Mouse (Mus musculus) spleen, adult 2 months (tissue): ENCODE measurements around the gene Gpr84. TPM values are rescaled to one million over a fixed set of nuclear protein-coding genes. Genes with fewer than 3 reads are reported as not detected.

Source experiments
- DNase-seq, 2 experiments: peaks; one replicate each; pipeline versions ENCODE4 v3.0.0 to v3.0.0-alpha.2; 2012 to 2021; ENCODE audit warnings: low spot score in 2 of 2, low read depth in 1 of 2
- H3K27ac ChIP-seq: fragments of 200-500 bp; 2 replicates; pipeline ENCODE4 v1.5.1; 2012; ENCODE audit warnings: low read length, inconsistent platforms; ENCODE audit not compliant: insufficient read depth
- H3K27me3 ChIP-seq: fragments of 200-500 bp; 2 replicates; pipeline ENCODE4 v1.6.1; 2012; ENCODE audit warnings: mild to moderate bottlenecking, moderate library complexity, low read length, inconsistent platforms; ENCODE audit not compliant: control insufficient read depth, insufficient read depth
- H3K36me3 ChIP-seq: fragments of 200-500 bp; 2 replicates; pipeline ENCODE4 v1.6.1; 2012; ENCODE audit warnings: mild to moderate bottlenecking, low read length, inconsistent platforms; ENCODE audit not compliant: control insufficient read depth, insufficient read depth
- H3K4me1 ChIP-seq: fragments of 200-500 bp; 2 replicates; pipeline ENCODE4 v1.6.1; 2011; ENCODE audit warnings: inconsistent platforms; ENCODE audit not compliant: control insufficient read depth, insufficient read depth, insufficient read length
- H3K4me3 ChIP-seq: fragments of 200-500 bp; 2 replicates; pipeline ENCODE4 v1.5.1; 2011; ENCODE audit warnings: mild to moderate bottlenecking, inconsistent platforms; ENCODE audit not compliant: insufficient read depth, insufficient read length; ENCODE audit errors: extremely low read depth
- CTCF ChIP-seq: fragments of 200-500 bp; IDR thresholded peaks from 2 replicates; pipeline ENCODE4 v1.5.1; 2011; ENCODE audit warnings: mild to moderate bottlenecking, inconsistent platforms; ENCODE audit not compliant: insufficient read depth, insufficient read length, insufficient replicate concordance; ENCODE audit errors: extremely low read depth
- POLR2A ChIP-seq: fragments of 200-500 bp; IDR thresholded peaks from 2 replicates; pipeline ENCODE4 v1.6.1; 2011; ENCODE audit warnings: low read depth, low read length, inconsistent platforms
- WGBS: fragments of 180-500 bp; shearing (Covaris S2); methylation state at CpG from one replicate; pipeline ENCODE4 v1.1.7; 2018; 5-methylcytosine and 5-hydroxymethylcytosine counted together
- polyA plus RNA-seq: library from polyadenylated mRNA; depleted of rRNA; stranded (reverse); fragments of >200 nt; gene quantifications from 2 replicates; pipeline ENCODE4 v1.2.3, GENCODE M21; 2012; rRNA removed

Gpr84 gene
- polyA plus RNA-seq, 1 experiment, result 0.33 TPM

DNA sequence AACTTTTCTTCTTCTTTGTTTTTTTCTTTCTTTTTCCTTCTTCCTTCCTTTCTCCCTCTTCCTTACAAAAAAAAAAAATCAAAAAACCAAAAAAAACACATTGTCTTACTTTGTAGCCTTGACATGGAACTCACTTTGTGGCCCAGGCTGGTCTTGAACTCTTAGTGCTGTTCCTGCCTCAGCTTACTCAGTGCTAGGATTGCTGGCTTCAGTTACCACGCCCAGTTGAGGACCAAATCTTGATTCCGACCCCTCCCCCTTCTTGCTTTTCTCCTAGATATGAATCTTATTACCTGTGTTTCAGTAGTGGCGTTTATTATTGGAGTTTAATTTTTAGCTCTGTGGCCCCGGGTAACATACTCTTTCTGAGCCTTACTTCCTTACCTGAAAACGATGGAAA lies 51.2 kb downstream of the Gpr84 start:
- H3K36me3 ChIP-seq, result no peaks in the 10 kb centered on the region
- TF ChIP-seq POLR2A (no peak), CTCF (no peak)
- H3K27ac ChIP-seq, result no peak overlapping the region
- no peak overlapping the region for H3K4me3 ChIP-seq
- H3K27me3 ChIP-seq, result no peaks in the 10 kb centered on the region
- no peak for DNase-seq
- 37% methylated on average over 5 of the region's 5 CpGs for WGBS
- peaks cover 6% of the 10 kb centered on the region for H3K4me1 ChIP-seq

Other genes with a start within 250 kb of the Gpr84 start
- 10.6 and 12.5 TPM in 2 replicates for gene Smug1, start 143.5 kb downstream of the Gpr84 start, polyA plus RNA-seq
- 6.4 and 6.8 TPM in 2 replicates for gene Cbx5, start 70.8 kb downstream of the Gpr84 start, polyA plus RNA-seq
- 62.6 and 65.2 TPM in 2 replicates for gene Hnrnpa1, start 70.2 kb downstream of the Gpr84 start, polyA plus RNA-seq
- 56.5 and 80.1 TPM in 2 replicates for gene Nfe2, start 52.2 kb downstream of the Gpr84 start, polyA plus RNA-seq
- 43.2 and 46.8 TPM in 2 replicates for gene Copz1, start 37.9 kb downstream of the Gpr84 start, polyA plus RNA-seq
- 28.1 and 31.0 TPM in 2 replicates for gene Zfp385a, start 29.5 kb upstream of the Gpr84 start, polyA plus RNA-seq
- gene Itga5, start 56.2 kb upstream of the Gpr84 start, polyA plus RNA-seq, result 7.1 and 8.0 TPM in 2 replicates
- not detected in 2 replicates for gene Gtsf1, start 119.9 kb upstream of the Gpr84 start, polyA plus RNA-seq
- not detected in 2 replicates for gene Gtsf2, start 137.9 kb upstream of the Gpr84 start, polyA plus RNA-seq
- 64.8 and 74.2 TPM in 2 replicates for gene Nckap1l, start 143.2 kb upstream of the Gpr84 start, polyA plus RNA-seq
- gene Pde1b, start 192.4 kb upstream of the Gpr84 start, polyA plus RNA-seq, result 25.7 and 26.0 TPM in 2 replicates
- gene Ppp1r1a, start 227.4 kb upstream of the Gpr84 start, polyA plus RNA-seq, result 0.26 and 0.27 TPM in 2 replicates